Mouse (Mus musculus) c-Kit-positive CD71-positive TER-119-positive erythroid progenitor cells, embryonic 14.5 days (primary cell): ENCODE measurements at regions not wholly inside any gene's neighbourhood (a gene's known extent, or its start where the extent isn't known, plus 50 kb on each side); places are given as distances from the start of the nearest gene placed in this dataset.

Experiments used
- DNase-seq: peaks from one replicate; pipeline ENCODE4 v3.0.0-alpha.2; 2013; ENCODE audit warnings: low spot score

GRCm38 (mm10) chr4:34226886-34227285 is 176.9 kb upstream of the Spaca1 start:
- no peak for DNase-seq

GRCm38 (mm10) chr4:34227611-34228010 is 177.6 kb upstream of the Spaca1 start:
- DNase-seq = no peak

- DNase-seq = peak; percentile 8
Measured at GRCm38 (mm10) chr4:34231270-34231669, 181.3 kb upstream of the Spaca1 start.

- DNase-seq = no peak
Measured at GRCm38 (mm10) chr4:34234204-34234603, 184.2 kb upstream of the Spaca1 start.

GRCm38 (mm10) chr4:34234645-34235044 is 184.7 kb upstream of the Spaca1 start:
- DNase-seq = no peak

- DNase-seq = no peak
Measured at GRCm38 (mm10) chr4:34237791-34238190, 187.8 kb upstream of the Spaca1 start.

GRCm38 (mm10) chr4:34239624-34240023 is 189.6 kb upstream of the Spaca1 start:
- no peak for DNase-seq

- no peak for DNase-seq
Measured at GRCm38 (mm10) chr4:34241060-34241571, 191.1 kb upstream of the Spaca1 start.

GRCm38 (mm10) chr4:34241673-34242072 is 191.7 kb upstream of the Spaca1 start:
- no peak for DNase-seq

GRCm38 (mm10) chr4:34259444-34259843 is 209.5 kb upstream of the Spaca1 start:
- DNase-seq = no peak

GRCm38 (mm10) chr4:34260468-34260867 is 210.5 kb upstream of the Spaca1 start:
- no peak for DNase-seq

- no peak for DNase-seq
Measured at GRCm38 (mm10) chr4:34261809-34262208, 211.8 kb upstream of the Spaca1 start.

GRCm38 (mm10) chr4:34264431-34264830 is 214.4 kb upstream of the Spaca1 start:
- DNase-seq = no peak

GRCm38 (mm10) chr4:34274316-34274715 is 224.3 kb upstream of the Spaca1 start:
- DNase-seq = no peak

GRCm38 (mm10) chr4:34275372-34275771 is 225.4 kb upstream of the Spaca1 start:
- DNase-seq = no peak

- no peak for DNase-seq
Measured at GRCm38 (mm10) chr4:34302504-34303108, 248.1 kb upstream of the Akirin2 start.

- DNase-seq = no peak
Measured at GRCm38 (mm10) chr4:34308921-34309563, 241.7 kb upstream of the Akirin2 start.

- DNase-seq = no peak
Measured at GRCm38 (mm10) chr4:34310061-34310642, 240.6 kb upstream of the Akirin2 start.

- no peak for DNase-seq
Measured at GRCm38 (mm10) chr4:34315848-34316247, 234.9 kb upstream of the Akirin2 start.

GRCm38 (mm10) chr4:34322841-34323240 is 227.9 kb upstream of the Akirin2 start:
- no peak for DNase-seq

GRCm38 (mm10) chr4:34328151-34328785 is 222.5 kb upstream of the Akirin2 start:
- no peak for DNase-seq

- no peak for DNase-seq
Measured at GRCm38 (mm10) chr4:34336971-34337797, 213.6 kb upstream of the Akirin2 start.
